Mouse (Mus musculus): ENCODE data around the gene Ndufs1. TPM values are rescaled to one million over a fixed set of nuclear protein-coding genes. Genes with fewer than 3 reads are reported as not detected.

Gene Ndufs1
- total and polyA plus RNA-seq, 3 experiments = 85.7 to 302 (median 176) TPM

DNA sequence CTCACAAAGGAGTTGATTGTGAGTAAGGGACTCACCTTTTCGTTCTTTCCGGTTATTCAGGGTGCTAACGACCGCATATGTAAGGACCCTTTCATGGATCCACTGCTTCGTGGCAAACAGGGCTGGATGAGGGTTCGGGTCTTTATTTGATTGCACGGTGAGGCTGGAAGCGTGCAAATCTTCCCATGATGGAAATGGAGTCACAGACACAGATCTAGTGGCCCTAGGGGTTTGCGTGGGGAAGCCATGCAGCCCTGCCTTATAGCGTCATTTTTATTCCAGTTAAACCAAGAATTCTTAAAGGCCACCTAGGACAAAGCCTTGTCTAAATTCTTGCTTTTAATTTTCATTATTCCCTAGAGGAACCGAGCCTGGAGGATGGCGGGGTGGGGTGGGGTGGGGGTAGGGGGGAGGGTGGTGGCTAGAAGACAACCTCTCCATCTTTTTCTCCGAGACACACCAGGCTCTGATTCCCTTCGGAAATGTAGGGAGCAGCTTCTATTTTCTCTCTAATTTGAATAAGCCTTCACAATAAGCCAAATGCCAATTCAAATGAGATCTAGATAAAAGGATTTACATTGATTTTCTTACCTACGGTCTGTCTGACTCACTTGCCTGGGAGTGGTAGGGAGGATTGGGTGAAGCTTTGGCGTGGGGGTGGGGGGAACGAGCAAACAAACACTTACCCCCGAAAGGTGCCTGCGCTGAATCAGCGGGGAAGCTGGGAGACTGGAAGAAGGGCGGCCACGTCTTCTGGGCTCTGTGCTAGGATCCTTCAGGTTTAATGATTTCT lies 37.0 kb upstream of the Ndufs1 start:
- no peak for DNase-seq (ENCODE audit: low spot score)
- H3K9me3 ChIP-seq (replicated peaks) = no peaks in the 10 kb centered on the region
- no peak for ATAC-seq (ENCODE audit: extremely low read depth, insufficient number of reproducible peaks, low FRiP score, poor library complexity, severe bottlenecking)
- peaks cover 9% of the 10 kb centered on the region for H3K27me3 ChIP-seq (ENCODE audit: insufficient read depth, low read length)
- TF ChIP-seq GATA1 (IDR thresholded peaks at IDR 0.05; ENCODE audit: borderline replicate concordance, low read length) (no peak), CTCF (IDR thresholded peaks at IDR 0.05; ENCODE audit: low read depth, low read length) (no peak), TAL1 (conservative IDR thresholded peaks at IDR 0.05; ENCODE audit: low read depth, low read length) (no peak), POLR2AphosphoS5 (IDR thresholded peaks at IDR 0.05; ENCODE audit: insufficient replicate concordance, low read depth, low read length) (no peak), GATA2 (IDR thresholded peaks at IDR 0.05; ENCODE audit: borderline replicate concordance, low read depth, low read length) (no peak)
- H3K4me1 ChIP-seq (ENCODE audit: insufficient read depth, low read depth, low read length) = peaks cover 2% of the 10 kb centered on the region; the same call in 1 of the 2 replicates
- H3K4me3 ChIP-seq (ENCODE audit: low read depth, low read length) = no peak overlapping the region
- no peaks in the 10 kb centered on the region for H3K36me3 ChIP-seq (replicated peaks)

DNA sequence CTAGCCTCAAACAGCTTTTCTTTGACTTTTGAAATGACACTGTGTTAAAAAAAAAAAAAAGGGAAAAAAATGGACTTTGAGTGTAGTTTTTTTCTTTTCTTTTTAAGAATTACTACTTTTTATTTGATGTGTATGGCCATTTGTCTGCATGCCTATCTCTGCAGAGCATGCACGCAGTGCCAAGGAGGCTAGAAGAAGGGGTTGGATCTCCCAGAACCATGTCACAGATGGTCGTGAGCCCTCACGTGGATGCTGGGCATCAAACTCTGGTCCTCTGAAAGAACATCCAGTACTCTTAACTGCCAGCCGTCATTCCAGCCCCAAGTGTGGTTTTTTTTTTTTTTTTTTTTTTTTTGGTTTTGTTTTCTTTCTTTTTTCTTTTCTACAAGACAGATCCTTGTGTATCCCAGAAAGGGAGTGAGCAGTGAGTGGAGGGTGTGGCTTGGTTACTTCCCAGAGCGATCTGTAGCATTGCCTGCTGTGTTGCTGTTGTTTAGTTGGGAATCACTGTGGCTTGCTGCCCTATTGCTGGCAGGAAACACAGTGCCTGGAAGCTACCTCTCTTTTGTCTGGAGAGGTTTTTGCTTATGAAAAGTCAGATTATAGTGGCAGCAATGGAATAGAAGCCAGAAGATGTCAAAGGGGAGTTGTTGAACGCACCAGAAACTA lies 33.4 kb upstream of the Ndufs1 start:
- DNase-seq (ENCODE audit: low spot score) = no peak
- Histone ChIP-seq H3K4me1 (ENCODE audit: insufficient read depth, low read depth, low read length) (no peaks in the 10 kb centered on the region), H3K9me3 (replicated peaks) (no peaks in the 10 kb centered on the region), H3K4me3 (ENCODE audit: low read depth, low read length) (no peak overlapping the region), H3K27me3 (ENCODE audit: insufficient read depth, low read length) (peaks cover 8% of the 10 kb centered on the region), H3K36me3 (replicated peaks) (no peaks in the 10 kb centered on the region)
- TF ChIP-seq GATA2 (IDR thresholded peaks at IDR 0.05; ENCODE audit: borderline replicate concordance, low read depth, low read length) (no peak), GATA1 (IDR thresholded peaks at IDR 0.05; ENCODE audit: borderline replicate concordance, low read length) (no peak), POLR2AphosphoS5 (IDR thresholded peaks at IDR 0.05; ENCODE audit: insufficient replicate concordance, low read depth, low read length) (no peak)
- no peak for ATAC-seq (ENCODE audit: extremely low read depth, insufficient number of reproducible peaks, low FRiP score, poor library complexity, severe bottlenecking)

DNA sequence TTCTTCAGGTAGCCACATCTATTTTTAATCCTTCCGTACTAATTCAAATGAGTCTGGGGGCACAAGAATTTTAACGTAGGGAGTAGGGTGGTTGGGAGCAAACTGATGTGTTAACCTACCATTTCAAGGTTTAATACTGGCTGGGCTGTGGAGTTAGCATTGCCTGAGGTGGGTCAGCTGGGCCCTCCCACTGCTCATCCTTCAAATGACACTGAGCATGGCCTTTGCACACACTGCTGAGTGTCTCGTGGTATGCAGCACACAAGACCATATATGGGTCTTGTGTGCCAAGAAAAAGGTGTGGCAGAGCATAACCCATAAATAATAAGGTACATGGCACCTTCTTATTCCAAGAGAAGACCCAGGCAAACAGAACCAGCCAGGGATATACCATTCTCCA lies 31.0 kb upstream of the Ndufs1 start:
- DNase-seq (ENCODE audit: low spot score) (no peak), ATAC-seq (ENCODE audit: extremely low read depth, insufficient number of reproducible peaks, low FRiP score, poor library complexity, severe bottlenecking) (no peak)
- Histone ChIP-seq H3K4me3 (ENCODE audit: low read depth, low read length) (no peak overlapping the region), H3K27me3 (ENCODE audit: insufficient read depth, low read length) (peaks cover 18% of the 10 kb centered on the region), H3K4me1 (ENCODE audit: insufficient read depth, low read depth, low read length) (peaks cover 3% of the 10 kb centered on the region; the same call in 1 of the 2 replicates), H3K36me3 (replicated peaks) (no peaks in the 10 kb centered on the region), H3K9me3 (replicated peaks) (no peaks in the 10 kb centered on the region)
- TF ChIP-seq CTCF (IDR thresholded peaks at IDR 0.05; ENCODE audit: low read depth, low read length) (no peak), POLR2AphosphoS5 (IDR thresholded peaks at IDR 0.05; ENCODE audit: insufficient replicate concordance, low read depth, low read length) (no peak), GATA1 (IDR thresholded peaks at IDR 0.05; ENCODE audit: borderline replicate concordance, low read length) (no peak), TAL1 (conservative IDR thresholded peaks at IDR 0.05; ENCODE audit: low read depth, low read length) (no peak)

DNA sequence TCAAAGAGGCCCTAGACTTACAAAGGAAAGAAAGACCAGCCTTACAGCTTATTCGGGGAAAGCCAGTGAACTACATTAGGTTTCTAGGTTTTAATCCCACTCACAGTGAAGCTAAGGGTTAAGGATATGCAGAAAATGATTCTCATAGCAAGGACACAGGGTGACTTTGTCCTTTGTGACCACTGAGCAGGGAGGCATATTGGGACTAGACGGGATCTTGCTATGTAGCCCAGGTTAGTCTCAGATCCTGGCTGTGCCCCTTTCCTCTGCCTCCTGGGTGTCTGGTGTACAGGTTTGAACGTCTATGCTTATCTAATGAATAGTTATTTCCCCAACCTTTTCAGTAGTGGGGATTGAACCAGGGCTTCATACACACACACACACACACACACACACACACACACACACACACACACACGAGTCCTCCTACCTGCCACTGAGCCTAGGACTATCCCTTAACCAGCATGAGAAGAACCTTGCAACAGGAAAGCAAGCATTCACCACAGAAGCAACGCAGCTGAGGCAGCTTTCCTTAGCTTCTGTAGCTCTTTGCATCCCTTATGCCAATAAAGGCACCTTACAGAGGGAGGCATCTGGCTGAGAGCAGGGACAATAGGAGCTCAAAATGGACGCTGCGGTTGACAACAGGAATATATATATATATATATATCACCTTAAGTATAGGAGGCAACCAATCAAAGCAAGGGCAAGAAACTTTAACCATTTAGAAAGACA lies 28.2 kb upstream of the Ndufs1 start:
- no peak for ATAC-seq (ENCODE audit: extremely low read depth, insufficient number of reproducible peaks, low FRiP score, poor library complexity, severe bottlenecking)
- H3K36me3 ChIP-seq (replicated peaks) = no peaks in the 10 kb centered on the region

DNA sequence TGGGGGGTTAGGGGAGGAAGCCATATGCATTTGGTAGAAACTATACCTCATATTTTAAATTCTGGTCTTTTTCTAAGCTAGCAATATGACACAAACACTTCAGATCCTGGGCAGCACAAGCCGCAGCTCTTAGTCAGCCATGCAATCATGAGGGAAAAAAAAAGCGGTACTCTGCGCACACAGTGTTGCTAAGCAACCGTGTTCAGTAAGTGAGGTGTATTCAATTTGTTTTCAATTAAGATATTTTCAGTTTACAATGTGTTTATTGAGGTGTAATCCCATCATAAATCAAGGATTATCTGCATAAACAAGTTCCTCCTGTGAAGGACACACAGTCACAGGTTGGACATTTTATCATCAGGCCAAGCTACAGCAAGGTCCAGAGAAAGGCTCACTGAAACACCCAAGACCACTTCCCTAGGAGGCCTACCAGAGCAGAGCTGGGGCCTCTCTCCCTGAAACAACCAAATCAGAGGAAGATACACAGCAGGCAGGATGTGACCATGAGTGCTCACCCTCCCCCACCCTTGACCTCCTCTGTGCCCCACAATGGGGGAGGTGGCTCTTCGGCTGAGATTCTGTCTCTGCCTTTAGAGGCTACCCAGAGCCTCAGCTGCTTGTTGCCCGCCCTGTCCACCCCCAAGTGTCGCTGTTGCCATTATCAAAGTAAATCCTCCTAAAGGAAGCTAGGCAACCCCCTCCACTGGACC lies 27.5 kb upstream of the Ndufs1 start:
- no peak for ATAC-seq (ENCODE audit: extremely low read depth, insufficient number of reproducible peaks, low FRiP score, poor library complexity, severe bottlenecking)
- no peak overlapping the region for H3K4me3 ChIP-seq (ENCODE audit: low read depth, low read length)
- H3K9me3 ChIP-seq (replicated peaks) = no peaks in the 10 kb centered on the region
- H3K4me1 ChIP-seq (ENCODE audit: insufficient read depth, low read depth, low read length) = peaks cover 3% of the 10 kb centered on the region; the same call in 1 of the 2 replicates
- no peak for DNase-seq (ENCODE audit: low spot score)
- H3K36me3 ChIP-seq (replicated peaks) = no peaks in the 10 kb centered on the region
- H3K27me3 ChIP-seq (ENCODE audit: insufficient read depth, low read length) = peaks cover 27% of the 10 kb centered on the region
- TF ChIP-seq GATA1 (IDR thresholded peaks at IDR 0.05; ENCODE audit: borderline replicate concordance, low read length) = no peak
- no peak for TF ChIP-seq POLR2AphosphoS5 (IDR thresholded peaks at IDR 0.05; ENCODE audit: insufficient replicate concordance, low read depth, low read length)
- TF ChIP-seq CTCF (IDR thresholded peaks at IDR 0.05; ENCODE audit: low read depth, low read length) = no peak
- TF ChIP-seq TAL1 (conservative IDR thresholded peaks at IDR 0.05; ENCODE audit: low read depth, low read length) = no peak
- TF ChIP-seq GATA2 (IDR thresholded peaks at IDR 0.05; ENCODE audit: borderline replicate concordance, low read depth, low read length) = no peak

More for the DNA sequence above, 28.2 kb upstream of the Ndufs1 start:
- Histone ChIP-seq H3K9me3 (replicated peaks) (no peaks in the 10 kb centered on the region), H3K4me1 (ENCODE audit: insufficient read depth, low read depth, low read length) (peaks cover 3% of the 10 kb centered on the region; the same call in 1 of the 2 replicates), H3K27me3 (ENCODE audit: insufficient read depth, low read length) (peaks cover 26% of the 10 kb centered on the region), H3K4me3 (ENCODE audit: low read depth, low read length) (no peak overlapping the region)
- DNase-seq (ENCODE audit: low spot score) = no peak
- no peak for TF ChIP-seq CTCF (IDR thresholded peaks at IDR 0.05; ENCODE audit: low read depth, low read length)
- no peak for TF ChIP-seq GATA1 (IDR thresholded peaks at IDR 0.05; ENCODE audit: borderline replicate concordance, low read length)

DNA sequence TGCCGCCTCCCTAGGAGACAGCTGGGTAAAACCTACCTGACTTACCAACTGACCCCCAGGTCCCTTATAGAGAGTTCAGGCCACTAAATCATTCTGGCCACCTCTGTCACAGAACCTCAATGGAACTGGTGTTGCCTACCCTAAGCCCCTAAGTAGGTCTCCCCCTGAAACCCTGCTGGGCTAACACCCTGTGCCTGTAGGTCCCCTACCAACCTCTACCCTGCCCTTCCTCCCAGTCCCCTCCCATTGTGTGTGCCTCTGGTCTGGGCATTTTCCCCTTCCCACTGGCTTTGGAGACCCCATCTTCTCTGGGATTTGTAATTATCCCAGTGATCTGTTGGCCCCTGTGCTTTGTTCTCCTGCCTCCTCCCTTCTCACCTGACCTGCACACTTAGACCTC lies 26.8 kb upstream of the Ndufs1 start:
- Histone ChIP-seq H3K4me1 (ENCODE audit: insufficient read depth, low read depth, low read length) (peaks cover 3% of the 10 kb centered on the region; the same call in 1 of the 2 replicates), H3K36me3 (replicated peaks) (no peaks in the 10 kb centered on the region), H3K27me3 (ENCODE audit: insufficient read depth, low read length) (peaks cover 27% of the 10 kb centered on the region), H3K4me3 (ENCODE audit: low read depth, low read length) (no peak overlapping the region), H3K9me3 (replicated peaks) (no peaks in the 10 kb centered on the region)
- ATAC-seq (ENCODE audit: extremely low read depth, insufficient number of reproducible peaks, low FRiP score, poor library complexity, severe bottlenecking) (no peak), DNase-seq (ENCODE audit: low spot score) (no peak)
- TF ChIP-seq TAL1 (conservative IDR thresholded peaks at IDR 0.05; ENCODE audit: low read depth, low read length) = no peak
- no peak for TF ChIP-seq GATA1 (IDR thresholded peaks at IDR 0.05; ENCODE audit: borderline replicate concordance, low read length)
- no peak for TF ChIP-seq POLR2AphosphoS5 (IDR thresholded peaks at IDR 0.05; ENCODE audit: insufficient replicate concordance, low read depth, low read length)
- no peak for TF ChIP-seq CTCF (IDR thresholded peaks at IDR 0.05; ENCODE audit: low read depth, low read length)
- TF ChIP-seq GATA2 (IDR thresholded peaks at IDR 0.05; ENCODE audit: borderline replicate concordance, low read depth, low read length) = no peak
